Mouse (Mus musculus) heart, embryonic 13.5 days (tissue): ENCODE results near the gene Prkg1. TPM values are rescaled to one million over a fixed set of nuclear protein-coding genes. Genes with fewer than 3 reads are reported as not detected.

Experiments used
- ATAC-seq: fragments of 200-750 bp; cut with Nextera tagmentation; 2 replicates; pipeline ENCODE4 v1.8.0; 2017; ENCODE audit warnings: moderate TSS enrichment; ENCODE audit not compliant: insufficient number of reproducible peaks, low FRiP score, low TSS enrichment; ENCODE audit errors: extremely low read depth
- H3K27ac ChIP-seq: fragments of 300-500 bp; sonication (generic); replicated peaks from 2 replicates; pipeline ENCODE4 v1.5.1; 2015; ENCODE audit warnings: moderate library complexity, mild to moderate bottlenecking, inconsistent platforms
- H3K27me3 ChIP-seq: fragments of 300-500 bp; sonication (generic); replicated peaks from 2 replicates; pipeline ENCODE4 v1.6.1; 2015; ENCODE audit warnings: mild to moderate bottlenecking, inconsistent platforms
- H3K36me3 ChIP-seq: fragments of 300-500 bp; sonication (generic); 2 replicates; pipeline ENCODE4 v1.6.1; 2015; ENCODE audit warnings: mild to moderate bottlenecking, inconsistent platforms
- H3K4me1 ChIP-seq: fragments of 300-500 bp; sonication (generic); 2 replicates; pipeline ENCODE4 v1.6.1; 2015; ENCODE audit warnings: inconsistent platforms
- H3K4me2 ChIP-seq: fragments of 300-500 bp; sonication (generic); 2 replicates; pipeline ENCODE4 v1.6.1; 2015; ENCODE audit warnings: inconsistent platforms, mild to moderate bottlenecking, moderate library complexity
- H3K4me3 ChIP-seq: fragments of 300-500 bp; sonication (generic); 2 replicates; pipeline ENCODE4 v1.5.1; 2015; ENCODE audit warnings: moderate library complexity, mild to moderate bottlenecking, inconsistent platforms
- H3K9ac ChIP-seq: fragments of 300-500 bp; sonication (generic); 2 replicates; pipeline ENCODE4 v1.6.1; 2015; ENCODE audit warnings: inconsistent platforms, mild to moderate bottlenecking, moderate library complexity
- H3K9me3 ChIP-seq: fragments of 300-500 bp; sonication (generic); 2 replicates; pipeline ENCODE4 v1.6.1; 2016; ENCODE audit warnings: inconsistent platforms
- WGBS: fragments of 180-500 bp; shearing (Covaris S2); methylation state at CpG from one replicate; pipeline ENCODE4 v1.1.7; 2015; ENCODE audit warnings: mixed read lengths; 5-methylcytosine and 5-hydroxymethylcytosine counted together
- polyA plus RNA-seq: library from polyadenylated mRNA; unstranded; fragments of >200 nt; fragmentation: Nextera tagmentation; extraction: Ambion mirVana; gene quantifications from 2 replicates; pipeline ENCODE4 v1.2.1, GENCODE M21; 2015

Prkg1 gene
- polyA plus RNA-seq, 1 experiment from 2014 or later: 6.9 TPM

DNA sequence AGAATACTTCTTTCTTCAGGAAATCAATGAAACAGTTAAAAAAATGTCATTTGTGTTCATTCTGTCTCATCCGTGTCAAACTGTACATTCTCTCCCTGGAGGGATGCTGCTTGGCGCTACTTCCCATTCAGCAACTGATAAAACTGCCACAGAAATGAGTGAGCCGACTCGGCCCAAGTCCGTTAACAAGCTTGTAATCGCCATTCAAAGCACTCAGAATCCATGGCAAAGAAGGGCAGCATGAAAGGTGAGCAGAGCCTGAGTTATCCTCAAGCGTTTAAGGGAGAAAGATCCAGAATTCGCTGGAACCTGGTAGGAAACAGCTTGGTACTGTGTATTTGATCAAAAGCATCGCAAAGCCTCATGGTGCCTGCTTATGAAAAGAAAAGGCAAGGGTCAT is 339.6 kb downstream of the Prkg1 start:
- H3K9ac ChIP-seq: no peak overlapping the region
- no peak overlapping the region for H3K4me3 ChIP-seq
- H3K9me3 ChIP-seq: peaks cover 4% of the 10 kb centered on the region; the same call in 1 of the 2 replicates
- H3K27ac ChIP-seq: no peak overlapping the region
- H3K36me3 ChIP-seq: no peaks in the 10 kb centered on the region
- H3K4me1 ChIP-seq: peaks cover 17% of the 10 kb centered on the region
- ATAC-seq: no peak
- WGBS: 47% methylated on average over 9 of the region's 9 CpGs
- 0 out of 2 replicates have a peak overlapping the region, but pooled peaks have one; percentile 7 for H3K4me2 ChIP-seq
- H3K27me3 ChIP-seq: no peaks in the 10 kb centered on the region

DNA sequence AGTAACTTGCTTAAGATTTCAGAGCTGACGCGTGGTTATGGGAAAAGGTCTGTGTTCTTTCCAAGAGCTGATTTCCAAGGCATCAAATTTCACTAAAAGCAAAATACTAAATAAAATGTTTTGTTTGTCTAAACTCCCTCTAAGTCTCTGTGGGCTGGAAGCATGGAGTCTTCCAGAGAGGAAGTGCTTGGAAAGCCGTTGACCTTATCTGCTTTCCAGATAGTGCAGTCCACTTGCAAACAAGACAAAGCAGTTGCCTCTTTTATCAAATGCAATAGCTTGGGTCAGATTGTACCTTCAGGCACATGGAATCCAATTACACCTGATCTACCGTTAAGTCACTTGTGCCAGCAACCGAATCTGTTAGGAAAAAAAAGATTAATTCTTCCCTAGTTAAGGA is 340.5 kb downstream of the Prkg1 start:
- Histone ChIP-seq H3K4me1 (peaks cover 17% of the 10 kb centered on the region), H3K9me3 (peaks cover 4% of the 10 kb centered on the region; the same call in 1 of the 2 replicates), H3K4me3 (no peak overlapping the region), H3K27ac (no peak overlapping the region), H3K36me3 (no peaks in the 10 kb centered on the region), H3K9ac (no peak overlapping the region), H3K4me2 (no peak overlapping the region), H3K27me3 (no peaks in the 10 kb centered on the region)
- WGBS: 42% methylated on average over 5 of the region's 5 CpGs
- ATAC-seq: no peak

DNA sequence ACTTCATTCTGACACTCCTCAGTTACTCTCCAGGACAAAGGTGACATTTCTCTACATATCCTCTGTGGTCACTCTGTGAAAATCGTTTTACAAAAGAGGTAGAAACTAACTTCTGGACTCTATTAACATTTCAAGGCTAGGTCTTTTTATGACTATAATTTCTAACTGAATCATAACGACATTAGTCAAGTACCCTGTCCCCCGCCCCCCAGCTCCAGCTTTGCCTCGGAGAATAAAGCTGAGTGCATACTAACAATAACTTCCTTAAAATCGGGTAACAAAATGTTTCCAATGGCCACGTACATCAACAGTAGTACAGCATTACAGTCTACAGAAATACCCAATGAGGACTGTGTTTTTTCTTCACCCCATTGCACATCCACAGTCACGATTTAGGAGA is 351.3 kb downstream of the Prkg1 start:
- ATAC-seq: no peak
- Histone ChIP-seq H3K27ac (no peak overlapping the region), H3K36me3 (no peaks in the 10 kb centered on the region), H3K9me3 (no peaks in the 10 kb centered on the region), H3K9ac (no peak overlapping the region), H3K4me2 (no peak overlapping the region), H3K4me1 (no peaks in the 10 kb centered on the region), H3K4me3 (no peak overlapping the region), H3K27me3 (no peaks in the 10 kb centered on the region)
- 75% methylated on average over 7 of the region's 7 CpGs for WGBS

DNA sequence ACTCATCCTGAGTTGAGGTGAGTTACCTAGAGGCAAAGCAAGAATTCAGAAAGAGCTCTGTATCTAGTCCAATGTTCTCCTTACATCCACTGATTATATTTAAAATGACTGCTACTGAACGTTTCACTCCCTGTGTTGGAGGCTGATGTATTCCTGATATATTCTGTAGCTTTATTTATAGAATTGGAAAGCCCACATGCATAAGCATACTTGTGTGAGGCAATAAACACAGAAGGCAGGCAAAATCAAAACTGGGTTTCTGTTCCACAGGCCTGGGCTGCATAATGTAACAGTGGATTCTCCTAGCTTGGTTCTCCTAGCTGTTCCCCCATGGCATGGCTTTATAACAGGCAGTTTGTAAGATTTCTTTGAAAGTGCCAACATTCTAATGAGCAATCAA is 368.7 kb downstream of the Prkg1 start:
- Histone ChIP-seq H3K4me1 (no peaks in the 10 kb centered on the region), H3K4me2 (no peak overlapping the region), H3K4me3 (no peak overlapping the region), H3K27me3 (no peaks in the 10 kb centered on the region), H3K27ac (no peak overlapping the region), H3K9me3 (no peaks in the 10 kb centered on the region), H3K9ac (no peak overlapping the region), H3K36me3 (no peaks in the 10 kb centered on the region)
- ATAC-seq: no peak
- WGBS: 68% methylated on average over 1 of the region's 1 CpGs

DNA sequence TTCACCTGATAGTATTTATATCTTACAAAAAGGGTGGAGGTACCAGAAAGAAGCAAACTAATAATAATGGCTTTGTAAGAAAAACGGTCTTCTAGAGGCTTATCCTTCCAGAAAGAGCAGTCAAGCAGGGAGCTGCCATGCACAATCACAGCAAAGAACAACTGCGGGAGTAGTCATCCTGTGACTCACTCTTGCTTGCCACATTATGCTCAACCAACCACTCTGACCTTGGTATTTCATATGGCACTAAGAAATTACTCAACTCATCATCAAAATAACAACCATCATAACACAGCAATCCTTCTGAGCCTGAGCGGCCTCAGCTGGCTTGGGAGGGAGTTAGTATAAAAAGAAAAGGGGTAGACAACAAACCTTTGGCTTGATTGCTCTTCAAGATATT is 379.5 kb downstream of the Prkg1 start:
- H3K4me2 ChIP-seq: no peak overlapping the region
- ATAC-seq: no peak

GRCm38 (mm10) chr19:31383881-31384280 is 381.0 kb downstream of the Prkg1 start:
- H3K27me3 ChIP-seq: no peaks in the 10 kb centered on the region
- H3K4me3 ChIP-seq: no peak overlapping the region
- no peaks in the 10 kb centered on the region for H3K36me3 ChIP-seq
- H3K9me3 ChIP-seq: no peaks in the 10 kb centered on the region
- H3K27ac ChIP-seq: no peak overlapping the region
- 45% methylated on average over 5 of the region's 5 CpGs for whole genome bisulfite sequencing
- no peak overlapping the region for H3K4me2 ChIP-seq
- ATAC-seq: no peak
- no peak overlapping the region for H3K9ac ChIP-seq
- no peaks in the 10 kb centered on the region for H3K4me1 ChIP-seq

More for the DNA sequence above, 379.5 kb downstream of the Prkg1 start:
- no peaks in the 10 kb centered on the region for H3K27me3 ChIP-seq
- no peaks in the 10 kb centered on the region for H3K4me1 ChIP-seq
- no peak overlapping the region for H3K27ac ChIP-seq
- 83% methylated on average over 3 of the region's 3 CpGs for WGBS
- H3K9me3 ChIP-seq: no peaks in the 10 kb centered on the region
- no peaks in the 10 kb centered on the region for H3K36me3 ChIP-seq
- H3K9ac ChIP-seq: no peak overlapping the region
- no peak overlapping the region for H3K4me3 ChIP-seq

DNA sequence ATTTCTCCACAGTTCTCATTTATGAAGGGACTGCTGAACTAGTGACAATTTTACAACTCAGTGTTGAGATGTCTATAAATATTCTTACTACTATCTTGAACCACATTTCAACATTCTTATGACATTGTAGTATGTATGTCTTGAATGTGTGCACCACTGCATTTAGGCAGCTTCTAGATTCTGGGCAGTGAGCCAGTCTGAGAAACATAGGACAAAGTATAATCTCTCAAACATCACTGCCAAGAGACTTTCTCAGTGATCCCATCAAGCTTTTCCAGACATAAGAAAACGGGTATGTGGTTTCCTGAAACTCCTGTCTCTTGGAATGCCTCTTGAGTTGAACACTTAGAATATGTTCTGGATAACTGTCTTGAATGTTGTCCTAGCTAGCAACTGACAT is 394.7 kb downstream of the Prkg1 start:
- Histone ChIP-seq H3K9ac (no peak overlapping the region), H3K4me2 (no peak overlapping the region), H3K4me3 (no peak overlapping the region), H3K4me1 (peaks cover 18% of the 10 kb centered on the region), H3K9me3 (no peaks in the 10 kb centered on the region), H3K27ac (0 out of 2 replicates have a peak overlapping the region, but pooled peaks have one; percentile 24), H3K36me3 (no peaks in the 10 kb centered on the region), H3K27me3 (no peaks in the 10 kb centered on the region)
- WGBS: 13% methylated on average over 1 of the region's 1 CpGs
- ATAC-seq: no peak

DNA sequence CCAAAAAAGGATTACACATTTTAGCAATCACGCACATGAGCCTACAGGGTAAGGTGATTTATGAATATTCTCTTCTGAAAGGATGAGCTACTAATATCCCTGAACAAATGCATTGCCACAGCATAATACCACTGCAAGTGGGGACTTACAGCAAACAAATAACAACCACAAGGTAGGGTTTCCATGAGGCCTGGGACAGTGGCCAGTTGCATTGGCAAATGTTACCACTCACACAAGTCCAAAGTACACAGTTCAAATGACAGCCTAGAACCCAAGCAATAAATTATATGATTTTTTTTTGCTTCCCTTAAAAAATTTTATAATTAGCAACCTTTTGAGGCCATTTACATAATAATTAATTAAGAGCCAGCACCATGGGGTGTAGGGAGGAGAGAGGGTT is 395.7 kb downstream of the Prkg1 start:
- no peak for ATAC-seq
- Histone ChIP-seq H3K4me2 (no peak overlapping the region), H3K27ac (no peak overlapping the region), H3K36me3 (no peaks in the 10 kb centered on the region), H3K4me3 (no peak overlapping the region), H3K9me3 (no peaks in the 10 kb centered on the region), H3K4me1 (peaks cover 18% of the 10 kb centered on the region), H3K27me3 (no peaks in the 10 kb centered on the region), H3K9ac (no peak overlapping the region)
- 90% methylated on average over 1 of the region's 1 CpGs for WGBS

DNA sequence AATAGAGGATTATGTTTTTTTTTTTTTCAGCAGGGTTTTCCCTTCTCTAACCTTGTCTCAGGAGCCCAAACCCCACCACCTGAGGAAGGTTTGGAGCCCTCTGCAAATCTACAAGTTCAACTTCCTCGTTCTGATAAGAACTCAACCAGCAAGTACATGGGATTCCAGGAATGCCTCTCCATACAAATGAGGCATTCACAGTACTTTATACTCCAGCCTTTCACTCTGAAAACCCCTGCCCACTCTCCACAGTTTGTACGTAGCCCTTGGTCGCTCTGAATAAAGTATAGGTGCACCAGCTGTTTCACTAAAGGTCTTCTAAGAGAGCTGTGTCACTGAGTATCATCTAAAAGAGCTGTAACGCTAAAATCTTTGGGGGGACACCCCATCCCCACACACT is 402.8 kb downstream of the Prkg1 start:
- WGBS: 33% methylated on average over 4 of the region's 4 CpGs
- peaks cover 6% of the 10 kb centered on the region; the same call in 1 of the 2 replicates for H3K9me3 ChIP-seq
- no peaks in the 10 kb centered on the region for H3K27me3 ChIP-seq
- no peak overlapping the region for H3K4me3 ChIP-seq
- peaks cover 12% of the 10 kb centered on the region for H3K4me1 ChIP-seq
- no peaks in the 10 kb centered on the region for H3K36me3 ChIP-seq
- no peak for ATAC-seq
- 0 out of 2 replicates have a peak overlapping the region, but pooled peaks have one; percentile 13 for H3K27ac ChIP-seq
- peak overlapping the region; percentile 24 for H3K4me2 ChIP-seq
- H3K9ac ChIP-seq: no peak overlapping the region

GRCm38 (mm10) chr19:31361575-31361974 is 403.3 kb downstream of the Prkg1 start:
- H3K4me1 ChIP-seq: peaks cover 12% of the 10 kb centered on the region
- H3K4me2 ChIP-seq: no peak overlapping the region
- no peak for ATAC-seq
- no peak overlapping the region for H3K4me3 ChIP-seq
- H3K27me3 ChIP-seq: no peaks in the 10 kb centered on the region
- WGBS: 73% methylated on average over 5 of the region's 5 CpGs
- 0 out of 2 replicates have a peak overlapping the region, but pooled peaks have one; percentile 13 for H3K27ac ChIP-seq
- no peak overlapping the region for H3K9ac ChIP-seq
- H3K9me3 ChIP-seq: peaks cover 6% of the 10 kb centered on the region; the same call in 1 of the 2 replicates
- no peaks in the 10 kb centered on the region for H3K36me3 ChIP-seq

DNA sequence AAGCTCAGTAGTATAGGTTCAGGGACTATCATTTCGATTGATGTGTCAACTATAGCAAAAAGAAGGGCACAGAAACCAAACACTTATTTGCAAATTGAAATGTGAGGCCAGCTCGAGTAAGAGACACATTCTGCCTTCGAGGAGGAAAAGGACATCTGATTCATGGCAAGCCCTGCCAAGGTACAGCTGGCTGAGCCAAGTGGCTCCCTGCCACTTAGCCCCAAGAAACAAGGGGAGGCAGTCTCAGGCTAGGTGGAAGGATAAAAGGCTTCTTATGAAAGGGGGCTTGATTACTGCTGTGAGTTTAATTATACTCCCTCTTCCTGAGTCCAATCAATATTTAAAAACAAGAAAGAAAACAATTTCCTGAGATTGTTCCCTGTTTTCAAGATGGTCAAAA is 403.7 kb downstream of the Prkg1 start:
- H3K9ac ChIP-seq: no peak overlapping the region
- no peak overlapping the region for H3K4me2 ChIP-seq
- no peaks in the 10 kb centered on the region for H3K27me3 ChIP-seq
- H3K4me3 ChIP-seq: no peak overlapping the region
- H3K4me1 ChIP-seq: peaks cover 12% of the 10 kb centered on the region
- peaks cover 6% of the 10 kb centered on the region; the same call in 1 of the 2 replicates for H3K9me3 ChIP-seq
- 59% methylated on average over 3 of the region's 3 CpGs for WGBS
- H3K27ac ChIP-seq: no peak overlapping the region
- no peak for ATAC-seq
- no peaks in the 10 kb centered on the region for H3K36me3 ChIP-seq

- ATAC-seq: no peak
Measured at GRCm38 (mm10) chr19:31354959-31355358, 409.9 kb downstream of the Prkg1 start.

More at GRCm38 (mm10) chr19:31354959-31355358, 409.9 kb downstream of the Prkg1 start:
- Histone ChIP-seq H3K9me3 (peaks cover 5% of the 10 kb centered on the region; the same call in 1 of the 2 replicates), H3K4me2 (no peak overlapping the region), H3K27me3 (no peaks in the 10 kb centered on the region), H3K4me3 (no peak overlapping the region), H3K9ac (no peak overlapping the region), H3K36me3 (no peaks in the 10 kb centered on the region), H3K27ac (no peak overlapping the region), H3K4me1 (peaks cover 9% of the 10 kb centered on the region)
- 68% methylated on average over 1 of the region's 1 CpGs for WGBS
